Mouse (Mus musculus) midbrain, embryonic 11.5 days (tissue): Measurements from ENCODE around the gene Fig4. TPM values are rescaled to one million over a fixed set of nuclear protein-coding genes. Genes with fewer than 3 reads are reported as not detected.
A peak's percentile ranks its signal among the peaks of the same experiment; 100 is the strongest.

ENCODE experiments used
- ATAC-seq: fragments of 200-750 bp; cut with Nextera tagmentation; 2 replicates; pipeline ENCODE4 v1.8.0; 2017; ENCODE audit warnings: moderate TSS enrichment, moderate library complexity; ENCODE audit not compliant: low FRiP score
- DNase-seq: peaks from one replicate; pipeline ENCODE4 v3.0.0; 2015; ENCODE audit warnings: low spot score; ENCODE audit errors: missing footprints
- H3K27ac ChIP-seq: fragments of 300-500 bp; sonication (generic); 2 replicates; pipeline ENCODE4 v1.5.1; 2014; ENCODE audit warnings: low read depth, low read length
- H3K27me3 ChIP-seq: fragments of 300-500 bp; sonication (generic); 2 replicates; pipeline ENCODE4 v1.6.1; 2014; ENCODE audit warnings: mild to moderate bottlenecking, low read length, moderate library complexity, mixed read lengths; ENCODE audit not compliant: control insufficient read depth, insufficient read depth
- H3K36me3 ChIP-seq: fragments of 300-500 bp; sonication (generic); 2 replicates; pipeline ENCODE4 v1.6.1; 2014; ENCODE audit warnings: mild to moderate bottlenecking, low read length, moderate library complexity, mixed read lengths; ENCODE audit not compliant: control insufficient read depth, insufficient read depth
- H3K4me1 ChIP-seq: fragments of 300-500 bp; sonication (generic); 2 replicates; pipeline ENCODE4 v1.6.1; 2014; ENCODE audit warnings: low read length; ENCODE audit not compliant: control insufficient read depth, insufficient read depth
- H3K4me2 ChIP-seq: fragments of 300-500 bp; sonication (generic); 2 replicates; pipeline ENCODE4 v1.6.1; 2014; ENCODE audit warnings: mild to moderate bottlenecking, moderate library complexity
- H3K4me3 ChIP-seq: fragments of 300-500 bp; sonication (generic); 2 replicates; pipeline ENCODE4 v1.5.1; 2014; ENCODE audit warnings: low read depth, low read length
- H3K9ac ChIP-seq: fragments of 300-500 bp; sonication (generic); 2 replicates; pipeline ENCODE4 v1.6.1; 2014; ENCODE audit warnings: low read length
- H3K9me3 ChIP-seq: fragments of 300-500 bp; sonication (generic); 2 replicates; pipeline ENCODE4 v1.6.1; 2016; ENCODE audit warnings: low read length; ENCODE audit not compliant: control insufficient read depth
- WGBS: fragments of 180-500 bp; shearing (Covaris S2); extraction: QIAGEN DNeasy Blood & Tissue Kit; methylation state at CpG from one replicate; pipeline ENCODE4 v1.1.7; 2014; 5-methylcytosine and 5-hydroxymethylcytosine counted together
- polyA plus RNA-seq: library from polyadenylated mRNA; unstranded; fragments of >200 nt; fragmentation: Nextera tagmentation; extraction: Ambion mirVana; gene quantifications from 2 replicates; pipeline ENCODE4 v1.2.1, GENCODE M21; 2014

Gene Fig4
- polyA plus RNA-seq, 1 experiment from 2014 or later: 22.4 TPM

- no peaks in the 10 kb centered on the region for H3K27me3 ChIP-seq
- no peaks in the 10 kb centered on the region for H3K4me1 ChIP-seq
- no peaks in the 10 kb centered on the region for H3K36me3 ChIP-seq
- no peak overlapping the region for H3K9ac ChIP-seq
- H3K27ac ChIP-seq: no peak overlapping the region
- ATAC-seq: no peak
- no peak overlapping the region for H3K4me2 ChIP-seq
- no peak for DNase-seq
- H3K4me3 ChIP-seq: no peak overlapping the region
- 46% methylated on average over 6 of the region's 6 CpGs for WGBS
- H3K9me3 ChIP-seq: no peaks in the 10 kb centered on the region
Observed at GRCm38 (mm10) chr10:41280177-41280576, 22.9 kb downstream of the Fig4 start.

DNA sequence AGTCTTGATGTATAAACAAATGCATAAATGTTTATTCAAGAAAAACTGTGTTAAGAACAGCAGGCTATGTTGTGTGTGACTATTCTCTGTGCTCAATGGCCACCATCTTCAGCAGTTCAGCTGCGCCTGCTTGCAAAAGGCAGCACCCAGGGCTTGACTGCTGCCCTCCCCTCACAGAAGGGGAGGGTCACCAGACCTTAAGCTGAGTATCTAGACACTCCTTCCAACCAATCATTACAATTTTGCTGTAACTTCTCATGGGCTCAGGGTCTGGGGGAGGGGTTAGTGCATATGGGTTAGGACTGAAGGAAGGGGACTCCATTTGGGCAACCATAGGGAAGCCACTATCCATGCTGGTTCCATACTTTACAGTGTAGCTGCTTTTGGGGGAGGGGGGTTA, 24.3 kb downstream of the Fig4 start:
- no peak overlapping the region for H3K4me2 ChIP-seq
- no peaks in the 10 kb centered on the region for H3K36me3 ChIP-seq
- no peak for ATAC-seq
- H3K9me3 ChIP-seq: no peaks in the 10 kb centered on the region
- H3K4me3 ChIP-seq: no peak overlapping the region
- no peak overlapping the region for H3K27ac ChIP-seq
- H3K4me1 ChIP-seq: no peaks in the 10 kb centered on the region
- WGBS: 92% methylated on average over 1 of the region's 1 CpGs
- H3K27me3 ChIP-seq: no peaks in the 10 kb centered on the region
- no peak for DNase-seq
- H3K9ac ChIP-seq: no peak overlapping the region

DNA sequence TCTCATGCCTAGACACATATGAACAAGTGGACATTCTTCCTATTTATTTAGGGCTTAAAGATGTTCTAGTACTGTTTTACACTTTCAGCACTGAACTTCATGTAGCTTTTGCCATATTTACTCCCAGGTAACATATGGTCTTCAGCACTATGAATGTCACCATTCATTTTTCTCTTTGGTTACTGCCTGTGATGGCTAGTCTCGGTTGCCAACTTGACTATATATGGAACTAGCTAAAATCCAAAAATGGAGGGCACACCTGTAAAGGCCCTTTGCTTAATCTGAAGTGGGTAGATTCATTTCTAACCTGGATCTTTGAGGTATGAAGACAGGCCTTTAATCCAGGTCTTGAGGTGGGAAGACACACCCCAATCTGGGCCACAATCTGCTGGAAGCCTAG, 28.2 kb downstream of the Fig4 start:
- no peak overlapping the region for H3K4me2 ChIP-seq
- H3K4me1 ChIP-seq: no peaks in the 10 kb centered on the region
- no peaks in the 10 kb centered on the region for H3K36me3 ChIP-seq
- H3K27me3 ChIP-seq: no peaks in the 10 kb centered on the region
- DNase-seq (no peak), ATAC-seq (no peak)
- H3K27ac ChIP-seq: no peak overlapping the region
- WGBS: 84% methylated on average over 1 of the region's 1 CpGs
- no peak overlapping the region for H3K9ac ChIP-seq
- no peak overlapping the region for H3K4me3 ChIP-seq
- H3K9me3 ChIP-seq: no peaks in the 10 kb centered on the region

DNA sequence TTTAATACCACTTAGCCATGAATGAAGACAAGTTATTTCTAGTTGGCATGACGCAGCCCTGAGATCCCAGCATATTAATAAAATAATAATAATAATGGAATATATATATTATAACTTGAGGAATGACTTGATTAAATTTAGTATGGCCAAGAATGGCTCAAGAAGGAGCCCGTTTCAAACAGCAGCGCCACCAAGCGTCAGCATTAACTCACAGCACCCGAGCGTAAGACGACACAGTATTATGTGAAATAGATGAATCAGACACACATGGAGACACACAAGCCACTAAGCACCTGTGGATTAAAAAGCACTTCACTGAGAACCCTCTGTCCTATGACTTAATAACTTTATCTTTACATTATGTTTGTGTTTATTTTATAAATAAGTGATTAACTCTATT, 31.2 kb downstream of the Fig4 start:
- no peaks in the 10 kb centered on the region for H3K36me3 ChIP-seq
- ATAC-seq (no peak), DNase-seq (peak; percentile 84)
- H3K9ac ChIP-seq: no peak overlapping the region
- no peaks in the 10 kb centered on the region for H3K9me3 ChIP-seq
- 45% methylated on average over 7 of the region's 7 CpGs for WGBS
- H3K4me1 ChIP-seq: no peaks in the 10 kb centered on the region
- H3K4me3 ChIP-seq: no peak overlapping the region
- no peak overlapping the region for H3K4me2 ChIP-seq
- no peak overlapping the region for H3K27ac ChIP-seq
- no peaks in the 10 kb centered on the region for H3K27me3 ChIP-seq

DNA sequence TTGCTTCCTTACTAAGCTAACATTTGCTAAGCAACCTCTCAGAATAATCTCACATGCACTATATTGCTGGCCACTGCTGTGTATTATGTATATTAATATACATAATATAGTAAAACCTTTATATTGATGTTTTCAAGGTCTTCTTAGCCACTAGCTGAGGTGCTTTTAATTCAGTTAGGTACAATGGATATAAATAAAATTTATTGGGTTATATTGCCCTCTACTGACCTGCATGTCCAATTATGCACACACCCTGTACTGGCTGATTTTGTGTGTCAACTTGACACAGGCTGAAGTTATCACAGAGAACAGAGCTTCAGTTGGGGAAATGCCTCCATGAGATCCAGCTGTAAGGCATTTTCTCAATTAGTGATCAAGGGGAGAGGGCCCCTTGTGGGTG, 41.2 kb downstream of the Fig4 start:
- DNase-seq (no peak), ATAC-seq (no peak)
- H3K9ac ChIP-seq: no peak overlapping the region
- no peaks in the 10 kb centered on the region for H3K4me1 ChIP-seq
- H3K4me3 ChIP-seq: no peak overlapping the region
- no peak overlapping the region for H3K27ac ChIP-seq
- H3K36me3 ChIP-seq: no peaks in the 10 kb centered on the region
- H3K27me3 ChIP-seq: no peaks in the 10 kb centered on the region
- H3K4me2 ChIP-seq: no peak overlapping the region
- H3K9me3 ChIP-seq: no peaks in the 10 kb centered on the region

- H3K9ac ChIP-seq: no peak overlapping the region
- 53% methylated on average over 1 of the region's 1 CpGs for WGBS
- ATAC-seq (no peak), DNase-seq (no peak)
- H3K27me3 ChIP-seq: no peaks in the 10 kb centered on the region
- H3K27ac ChIP-seq: no peak overlapping the region
- no peaks in the 10 kb centered on the region for H3K4me1 ChIP-seq
- H3K36me3 ChIP-seq: no peaks in the 10 kb centered on the region
- no peak overlapping the region for H3K4me2 ChIP-seq
- no peak overlapping the region for H3K4me3 ChIP-seq
- no peaks in the 10 kb centered on the region for H3K9me3 ChIP-seq
Observed at GRCm38 (mm10) chr10:41261218-41261617, 41.8 kb downstream of the Fig4 start.

- Histone ChIP-seq H3K4me1 (no peaks in the 10 kb centered on the region), H3K36me3 (no peaks in the 10 kb centered on the region), H3K9ac (no peak overlapping the region), H3K4me3 (no peak overlapping the region), H3K9me3 (no peaks in the 10 kb centered on the region), H3K4me2 (no peak overlapping the region), H3K27me3 (no peaks in the 10 kb centered on the region), H3K27ac (no peak overlapping the region)
- WGBS: 45% methylated on average over 8 of the region's 8 CpGs
- no peak for DNase-seq
- ATAC-seq: no peak
Observed at GRCm38 (mm10) chr10:41260243-41261006, 42.6 kb downstream of the Fig4 start.

- DNase-seq: peak; percentile 82
- Histone ChIP-seq H3K27me3 (no peaks in the 10 kb centered on the region), H3K36me3 (no peaks in the 10 kb centered on the region), H3K27ac (no peak overlapping the region), H3K4me2 (no peak overlapping the region), H3K9me3 (no peaks in the 10 kb centered on the region), H3K9ac (no peak overlapping the region), H3K4me3 (no peak overlapping the region), H3K4me1 (0 out of 2 replicates have a peak, but pooled peaks cover 8% of the 10 kb centered on the region)
- 76% methylated on average over 5 of the region's 5 CpGs for WGBS
- ATAC-seq: no peak
Observed at GRCm38 (mm10) chr10:41250749-41251065, 52.4 kb downstream of the Fig4 start.

DNA sequence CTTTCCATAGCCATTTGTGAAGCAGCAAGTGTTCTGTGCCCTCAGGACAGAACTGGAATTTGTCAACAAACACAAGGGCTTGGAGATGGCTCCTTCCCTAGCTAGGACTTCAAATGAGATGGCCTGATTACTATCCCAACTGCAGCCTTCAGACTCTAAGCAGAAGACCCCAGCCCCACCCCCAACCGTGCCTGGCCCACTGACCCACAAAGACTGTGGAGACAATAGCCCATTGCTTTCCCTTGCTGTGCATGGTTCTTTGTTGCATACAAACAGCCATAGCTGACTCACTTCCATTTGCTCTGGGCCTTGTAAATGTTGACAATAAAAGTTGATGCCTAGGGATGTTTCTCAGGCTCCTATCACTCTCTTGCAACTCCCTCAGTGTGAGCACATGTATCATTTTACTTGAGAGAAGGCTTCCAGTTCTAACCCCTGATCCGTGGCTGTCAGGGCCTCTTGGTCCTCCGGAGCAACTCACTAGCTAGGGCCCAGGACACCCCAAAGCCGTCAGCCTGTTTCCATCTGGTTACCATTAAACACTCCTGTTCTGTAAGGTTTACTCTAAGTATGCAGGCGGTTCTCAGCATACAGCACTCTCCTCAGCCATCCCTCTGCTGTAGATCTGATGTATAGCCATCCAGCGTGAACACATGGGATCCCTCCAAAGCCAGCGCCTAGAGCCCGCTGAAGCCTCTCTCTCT, 52.9 kb downstream of the Fig4 start:
- H3K27ac ChIP-seq: no peak overlapping the region
- no peaks in the 10 kb centered on the region for H3K27me3 ChIP-seq
- DNase-seq: no peak
- H3K4me2 ChIP-seq: no peak overlapping the region
- no peaks in the 10 kb centered on the region for H3K9me3 ChIP-seq
- H3K4me3 ChIP-seq: no peak overlapping the region
- no peaks in the 10 kb centered on the region for H3K36me3 ChIP-seq
- 0 out of 2 replicates have a peak, but pooled peaks cover 8% of the 10 kb centered on the region for H3K4me1 ChIP-seq
- no peak for ATAC-seq
- H3K9ac ChIP-seq: no peak overlapping the region
- 68% methylated on average over 8 of the region's 8 CpGs for WGBS
